Comparison of ENCODE assay signal across 8 mouse cellular contexts in the genomic region with DNA sequence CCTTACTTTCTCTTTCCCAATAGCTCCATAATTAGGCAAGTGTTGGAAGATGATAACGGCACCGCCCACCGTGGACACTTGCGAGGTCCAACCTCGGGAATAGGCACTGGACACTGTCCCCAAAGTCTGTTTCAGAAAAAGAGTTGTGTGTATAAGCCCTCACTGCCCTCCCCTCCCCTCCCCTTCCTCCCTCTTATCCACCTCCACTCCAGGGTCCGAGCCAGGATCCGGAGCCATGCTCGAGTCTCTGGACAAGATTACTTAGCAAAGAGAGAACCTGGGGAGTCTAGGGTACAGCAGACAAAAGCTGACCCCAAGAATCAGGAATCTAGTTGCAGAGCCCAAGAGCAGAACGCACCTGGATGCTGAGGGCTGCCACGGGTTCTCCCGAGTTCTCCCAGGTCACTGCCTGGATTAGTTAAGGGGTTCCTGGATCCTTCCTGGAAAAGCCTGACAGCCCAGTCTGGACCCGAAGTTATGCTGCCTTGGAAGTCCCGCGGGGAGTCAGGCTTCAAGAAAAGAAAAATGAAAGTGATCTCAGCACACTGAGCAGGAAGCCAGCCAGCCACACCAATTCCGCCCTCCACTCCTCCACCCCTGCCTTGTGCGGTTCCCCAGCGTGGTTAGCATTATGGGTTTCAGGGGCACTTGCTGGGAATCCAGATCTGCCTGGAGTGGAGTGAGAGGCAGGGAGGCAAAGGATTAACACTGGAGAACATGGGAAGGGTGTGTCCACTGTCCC. TPM values are rescaled to one million over a fixed set of nuclear protein-coding genes. Genes with fewer than 3 reads are reported as not detected.
A peak's percentile ranks its signal among the peaks of the same experiment; 100 is the strongest.
DNase-seq lines count a peak whose midpoint lies in the region; ATAC-seq and TF ChIP-seq lines count a peak whose summit lies in the region.
"Not testable (repeated sequence)": the region's sequence is repeated elsewhere in the genome, so short reads cannot be mapped to it uniquely, and the experiment has no call there.

Gene Sp110, minus strand, starts transcription at position 547 of the 742 bp plus-strand sequence.

- peak; percentile 69 for DNase-seq in A20 (ENCODE audit: low read depth, low spot score)
- DNase-seq in T-cell, adult 2 months (ENCODE audit: low spot score) = peak; percentile 54
- DNase-seq in gastrocnemius, adult 2 months = peak; percentile 30
- DNase-seq in lung, postnatal 14 days = peak; percentile 16
- DNase-seq in thymus, adult 2 months = peak; percentile 36

- intact Hi-C loops in gastrocnemius, adult 2 months (cut with DNase I) = not testable (repeated sequence)

- H3K4me3 ChIP-seq in gastrocnemius, adult 2 months = peak within 1 kb of the TSS; percentile 36
- H3K4me3 ChIP-seq in liver, embryonic 12.5 days = not testable (repeated sequence)
- peak within 1 kb of the TSS; percentile 46 for H3K4me3 ChIP-seq in thymus, adult 2 months (ENCODE audit: control insufficient read depth, insufficient read depth, low read length)

- not testable (repeated sequence) for H3K27ac ChIP-seq in gastrocnemius, adult 2 months; liver, embryonic 12.5 days
- peak within 1 kb of the TSS; percentile 62; the same call in 1 of the 2 replicates for H3K27ac ChIP-seq in thymus, adult 2 months (ENCODE audit: control insufficient read depth, insufficient read depth, low read length)

- not testable (repeated sequence) for TF ChIP-seq CTCF in gastrocnemius, adult 2 months (IDR thresholded peaks at IDR 0.05); thymus, adult 2 months (IDR thresholded peaks at IDR 0.05; ENCODE audit: borderline replicate concordance, control insufficient read depth, extremely low read depth, insufficient read depth, low read length, poor library complexity)

- H3K9ac ChIP-seq in liver, embryonic 12.5 days = not testable (repeated sequence)

- whole genome bisulfite sequencing in liver, embryonic 12.5 days (ENCODE audit: insufficient replicate concordance) = 47% methylated on average over 17 of the region's 17 CpGs
- WGBS in thymus, adult 2 months = 48% methylated on average over 17 of the region's 17 CpGs

- not testable (repeated sequence) for TF ChIP-seq POLR2A in thymus, adult 2 months (IDR thresholded peaks at IDR 0.05; ENCODE audit: control insufficient read depth, extremely low read depth, insufficient read depth, low read length, poor library complexity)

- 0 out of 4 replicates have a peak, but pooled peaks of 1 of the 2 experiments have one; percentile 71 for ATAC-seq in hematopoietic stem cell, adult 5-6 weeks (replicated peaks in 1 of 2; ENCODE audit: insufficient read depth in 1 of 2, low FRiP score in 2 of 2, low TSS enrichment in 1 of 2, low read depth in 1 of 2, poor library complexity in 2 of 2, severe bottlenecking in 2 of 2)
- ATAC-seq in liver, embryonic 12.5 days = not testable (repeated sequence)
- 0 out of 2 replicates have a peak, but pooled peaks have one; percentile 44 for ATAC-seq in neutrophil, adult 5-6 weeks (ENCODE audit: extremely low read depth, insufficient number of reproducible peaks, low FRiP score, poor library complexity, severe bottlenecking)

- H3K9me3 ChIP-seq in liver, embryonic 12.5 days (replicated peaks) = not testable (repeated sequence)

- H3K4me1 ChIP-seq in liver, embryonic 12.5 days; thymus, adult 2 months (replicated peaks; ENCODE audit: control insufficient read depth, insufficient read depth, low read length): not testable (repeated sequence)

- not testable (repeated sequence) for H3K27me3 ChIP-seq in liver, embryonic 12.5 days (replicated peaks); thymus, adult 2 months (ENCODE audit: control insufficient read depth, insufficient read depth, low read length)

- not testable (repeated sequence) for H3K36me3 ChIP-seq in liver, embryonic 12.5 days; thymus, adult 2 months (ENCODE audit: control insufficient read depth, insufficient read depth, low read length)

- H3K4me2 ChIP-seq in liver, embryonic 12.5 days = peak within 1 kb of the TSS; percentile 40; the same call in 1 of the 2 replicates

RNA-seq across cellular contexts. Expression of gene Sp110, which starts in this region (rescaled TPM):
- total RNA-seq in gastrocnemius, adult 2 months (2021) = 1 to 10 TPM in 1 of 2 experiments, under 1 TPM in 1; 0.71 to 1.1 TPM
- 128 and 134 TPM in 2 replicates for total RNA-seq in hematopoietic stem cell, adult 5-6 weeks (2017)
- 5.5 and 5.7 TPM in 2 replicates for polyA plus RNA-seq in liver, embryonic 12.5 days (2016; fragmentation: Nextera tagmentation; extraction: Ambion mirVana)
- total RNA-seq in neutrophil, adult 5-6 weeks (2017) = 199 and 206 TPM in 2 replicates
- polyA plus RNA-seq in thymus, adult 2 months (2012; rRNA removed) = 109 and 125 TPM in 2 replicates

Comparison
In these comparisons a context has a peak if more than half of its experiments do, and no peak if none do; other contexts are left out.
1. RNA of gene Sp110 (total RNA-seq): 199 to 206 TPM in neutrophil, adult 5-6 weeks and 128 to 134 TPM in hematopoietic stem cell, adult 5-6 weeks; 0.71 to 1.1 TPM in gastrocnemius, adult 2 months; every median in the first group is over 10 times any median in the second.
2. RNA of gene Sp110 (polyA plus RNA-seq): 109 to 125 TPM in thymus, adult 2 months; 5.5 to 5.7 TPM in liver, embryonic 12.5 days; every median in the first group is over 10 times any median in the second.
3. DNase-seq: peak in every context shown above with its lines; median percentile 69 in A20; 54 in T-cell, adult 2 months; 36 in thymus, adult 2 months; 30 in gastrocnemius, adult 2 months; 16 in lung, postnatal 14 days.